Mouse (Mus musculus) cerebellum, adult 2 months (tissue): ENCODE data around the gene Brix1. TPM values are rescaled to one million over a fixed set of nuclear protein-coding genes. Genes with fewer than 3 reads are reported as not detected.
"Not testable (repeated sequence)": the region's sequence is repeated elsewhere in the genome, so short reads cannot be mapped to it uniquely, and the experiment has no call there.

Experiments used
- DNase-seq, 2 experiments: peaks; one replicate each; pipeline ENCODE4 v3.0.0; 2021
- H3K27ac ChIP-seq: fragments of 200-500 bp; 2 replicates; pipeline ENCODE4 v1.5.1; 2012; ENCODE audit warnings: low read length, control low read depth, inconsistent platforms; ENCODE audit not compliant: insufficient read depth
- H3K27me3 ChIP-seq: fragments of 200-500 bp; 2 replicates; pipeline ENCODE4 v1.6.1; 2012; ENCODE audit warnings: inconsistent platforms, mild to moderate bottlenecking, low read length, moderate library complexity; ENCODE audit not compliant: control insufficient read depth, insufficient read depth
- H3K4me1 ChIP-seq: fragments of 200-500 bp; 2 replicates; pipeline ENCODE4 v1.6.1; 2011; ENCODE audit warnings: low read length; ENCODE audit not compliant: control insufficient read depth, insufficient read depth
- H3K4me3 ChIP-seq: fragments of 200-500 bp; replicated peaks from 2 replicates; pipeline ENCODE3; 2011; ENCODE audit warnings: mild to moderate bottlenecking, low read depth, low read length, control low read depth; ENCODE audit not compliant: insufficient read depth
- CTCF ChIP-seq: fragments of 200-500 bp; IDR thresholded peaks from 2 replicates; pipeline ENCODE4 v1.5.1; 2011; ENCODE audit warnings: low read depth, mild to moderate bottlenecking, control low read depth, low read length, moderate library complexity, borderline replicate concordance; ENCODE audit not compliant: insufficient read depth
- POLR2A ChIP-seq: fragments of 200-500 bp; IDR thresholded peaks from 2 replicates; pipeline ENCODE4 v1.6.1; 2011; ENCODE audit warnings: low read length, control low read depth, borderline replicate concordance; ENCODE audit not compliant: insufficient read depth
- WGBS: fragments of 180-500 bp; shearing (Covaris S2); methylation state at CpG from one replicate; pipeline ENCODE4 v1.1.7; 2018; 5-methylcytosine and 5-hydroxymethylcytosine counted together
- polyA plus RNA-seq: library from polyadenylated mRNA; depleted of rRNA; stranded (reverse); fragments of >200 nt; gene quantifications from 2 replicates; pipeline ENCODE4 v1.2.3, GENCODE M21; 2012

Brix1 gene
- polyA plus RNA-seq, 1 experiment, result 12.7 TPM

- no peak overlapping the region for H3K4me3 ChIP-seq
- no peaks in the 10 kb centered on the region for H3K4me1 ChIP-seq
- TF ChIP-seq CTCF (peak; percentile 56; the same call in 1 of the 2 replicates), POLR2A (no peak)
- no peak for DNase-seq
- 58% methylated on average over 11 of the region's 11 CpGs for WGBS
- no peaks in the 10 kb centered on the region for H3K27me3 ChIP-seq
- no peak overlapping the region for H3K27ac ChIP-seq
These were observed 15.3 kb upstream of the Brix1 start for GRCm38 (mm10) chr15:10500838-10501719.

- WGBS, result 83% methylated on average over 5 of the region's 5 CpGs
- Histone ChIP-seq H3K4me1 (no peaks in the 10 kb centered on the region), H3K4me3 (no peak overlapping the region), H3K27ac (no peak overlapping the region), H3K27me3 (no peaks in the 10 kb centered on the region)
- DNase-seq, result no peak
- TF ChIP-seq CTCF (no peak), POLR2A (no peak)
These were observed 14.3 kb upstream of the Brix1 start for GRCm38 (mm10) chr15:10500035-10500434.

- no peaks in the 10 kb centered on the region for H3K4me1 ChIP-seq
- no peak overlapping the region for H3K27ac ChIP-seq
- H3K4me3 ChIP-seq, result no peak overlapping the region
- no peak for DNase-seq
- TF ChIP-seq POLR2A (no peak), CTCF (no peak)
- 75% methylated on average over 5 of the region's 5 CpGs for WGBS
- H3K27me3 ChIP-seq, result no peaks in the 10 kb centered on the region
These were observed 13.8 kb upstream of the Brix1 start for GRCm38 (mm10) chr15:10499593-10499992.

GRCm38 (mm10) chr15:10496696-10497095 lies 10.9 kb upstream of the Brix1 start:
- not testable (repeated sequence) for H3K27me3 ChIP-seq, H3K4me1 ChIP-seq, H3K4me3 ChIP-seq, H3K27ac ChIP-seq, DNase-seq
- WGBS, result 96% methylated on average over 1 of the region's 1 CpGs

GRCm38 (mm10) chr15:10495944-10496343 lies 10.2 kb upstream of the Brix1 start:
- no peak for TF ChIP-seq CTCF
- no peak for TF ChIP-seq POLR2A
- no peak for DNase-seq
- no peaks in the 10 kb centered on the region for H3K27me3 ChIP-seq
- no peak overlapping the region for H3K27ac ChIP-seq
- WGBS, result 88% methylated on average over 11 of the region's 11 CpGs
- H3K4me3 ChIP-seq, result no peak overlapping the region
- no peaks in the 10 kb centered on the region for H3K4me1 ChIP-seq

- DNase-seq, result no peak
- WGBS, result 64% methylated on average over 5 of the region's 5 CpGs
- no peak overlapping the region for H3K4me3 ChIP-seq
- H3K27ac ChIP-seq, result no peak overlapping the region
- no peak for TF ChIP-seq CTCF
- TF ChIP-seq POLR2A, result no peak
- H3K27me3 ChIP-seq, result no peaks in the 10 kb centered on the region
- no peaks in the 10 kb centered on the region; the same call in 1 of the 2 replicates for H3K4me1 ChIP-seq
These were observed 4.4 kb upstream of the Brix1 start for GRCm38 (mm10) chr15:10490101-10490500.

- peak overlapping the region; percentile 31 for H3K4me3 ChIP-seq
- no peak for TF ChIP-seq POLR2A
- no peak for DNase-seq
- no peak overlapping the region for H3K27ac ChIP-seq
- WGBS, result 47% methylated on average over 2 of the region's 2 CpGs
- H3K4me1 ChIP-seq, result no peaks in the 10 kb centered on the region; the same call in 1 of the 2 replicates
- no peaks in the 10 kb centered on the region for H3K27me3 ChIP-seq
These were observed 1.5 kb upstream of the Brix1 start for GRCm38 (mm10) chr15:10487246-10487645.

- no peak for DNase-seq
- H3K4me1 ChIP-seq, result no peaks in the 10 kb centered on the region; the same call in 1 of the 2 replicates
- TF ChIP-seq CTCF (no peak), POLR2A (no peak)
- WGBS, result under 1% methylated on average over 18 of the region's 18 CpGs
- H3K4me3 ChIP-seq, result peak overlapping the region; percentile 78
- H3K27ac ChIP-seq, result peak overlapping the region; percentile 38; the same call in 1 of the 2 replicates
- no peaks in the 10 kb centered on the region for H3K27me3 ChIP-seq
These were observed 655 bp upstream of the Brix1 start for GRCm38 (mm10) chr15:10486365-10486839.

GRCm38 (mm10) chr15:10470941-10471340 lies 14.8 kb downstream of the Brix1 start:
- DNase-seq, result no peak
- WGBS, result 7% methylated on average over 3 of the region's 3 CpGs
- Histone ChIP-seq H3K27ac (no peak overlapping the region), H3K4me3 (peak overlapping the region; percentile 85), H3K27me3 (no peaks in the 10 kb centered on the region), H3K4me1 (no peaks in the 10 kb centered on the region)
- no peak for TF ChIP-seq POLR2A
- no peak for TF ChIP-seq CTCF
